Mouse (Mus musculus) C2C12 (cell line): ENCODE data around the gene Sly. TPM values are rescaled to one million over a fixed set of nuclear protein-coding genes. Genes with fewer than 3 reads are reported as not detected.
"Not testable (repeated sequence)": the region's sequence is repeated elsewhere in the genome, so short reads cannot be mapped to it uniquely, and the experiment has no call there.

Experiments
- H3K27me3 ChIP-seq: one replicate; pipeline ENCODE4 v1.6.1; 2011; ENCODE audit not compliant: control insufficient read depth, insufficient read depth, insufficient read length
- H3K36me3 ChIP-seq: one replicate; pipeline ENCODE4 v1.6.1; 2011; ENCODE audit not compliant: control insufficient read depth, insufficient read depth
- H3K4me3 ChIP-seq: one replicate; pipeline ENCODE4 v1.5.1; 2011; ENCODE audit warnings: mild to moderate bottlenecking, control low read depth; ENCODE audit not compliant: poor library complexity, insufficient read depth, severe bottlenecking
- H3K79me2 ChIP-seq: one replicate; pipeline ENCODE4 v1.6.1; 2011; ENCODE audit not compliant: control insufficient read depth, insufficient read depth
- H3K79me3 ChIP-seq: one replicate; pipeline ENCODE4 v1.6.1; 2011; ENCODE audit warnings: low read depth, control low read depth
- H3ac ChIP-seq: one replicate; pipeline ENCODE3; 2011; ENCODE audit warnings: low read depth; ENCODE audit not compliant: control insufficient read depth, insufficient read length
- long read RNA-seq, 2 experiments: library from polyadenylated mRNA; unstranded; transcript quantifications; one replicate each; pipeline ENCODE4 v2.0.0; 2019 to 2020
- polyA plus RNA-seq: library from polyadenylated mRNA; unstranded; fragments of >200 nt; fragmentation: generic; extraction: Trizol; gene quantifications from one replicate; pipeline ENCODE4 v1.2.1, GENCODE M21; 2012; ENCODE audit warnings: missing spikeins

Sly gene
- polyA plus RNA-seq, result not detected
- long read RNA-seq, experiment 1, result 0 reads
- long read RNA-seq, experiment 2, result 0 reads

DNA sequence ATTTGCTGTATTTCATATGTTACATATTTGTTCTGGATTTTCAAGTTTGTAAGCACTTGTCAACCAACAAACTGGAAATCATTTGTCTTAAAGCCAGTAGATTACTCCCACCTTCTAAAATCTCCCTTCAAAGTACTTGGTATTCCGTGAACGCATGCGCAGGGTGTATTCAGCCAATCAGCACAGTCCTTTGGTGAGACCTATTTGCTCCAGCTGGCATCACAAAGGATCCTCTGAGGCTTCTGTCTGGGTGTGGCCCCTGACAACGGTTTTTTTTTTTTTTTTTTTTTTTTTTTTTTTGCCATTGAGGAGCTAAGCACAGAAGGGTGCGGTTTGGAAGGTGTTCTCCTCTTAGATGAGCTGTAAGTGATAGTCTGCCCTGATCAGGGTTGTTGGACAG lies at the start of gene Sly:
Gene Sly, plus strand, starts transcription at position 301 of the 400 bp plus-strand sequence.
- not testable (repeated sequence) for H3K79me2 ChIP-seq, H3ac ChIP-seq, H3K79me3 ChIP-seq, H3K27me3 ChIP-seq, H3K4me3 ChIP-seq, H3K36me3 ChIP-seq
